Mouse (Mus musculus): ENCODE data around the gene Frem3.

DNA sequence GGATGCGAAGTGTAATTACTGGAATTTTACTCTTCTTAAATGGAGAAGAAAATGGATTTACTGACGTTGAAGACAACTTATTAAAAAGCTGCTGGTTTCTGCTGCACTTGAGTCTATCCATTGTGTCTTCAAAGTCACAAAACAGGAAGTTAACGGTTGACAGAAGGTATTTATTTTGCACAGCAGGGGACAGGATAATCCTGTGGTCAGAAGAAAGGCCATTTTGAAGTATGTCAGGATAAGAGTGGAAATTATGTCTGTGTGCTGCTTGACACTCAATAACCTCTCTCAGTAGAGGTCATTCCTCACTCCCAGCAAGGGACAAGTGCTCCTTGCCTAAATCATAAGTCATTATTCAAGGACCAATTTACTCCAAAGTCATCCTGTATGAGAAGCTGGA lies 8.9 kb downstream of the Frem3 start:
- TF ChIP-seq EP300 (IDR thresholded peaks at IDR 0.05) (no peak), CTCF (IDR thresholded peaks at IDR 0.05) (no peak)

Data from lung, postnatal 0 days (tissue).